Mouse (Mus musculus): Measurements from ENCODE around the gene Arrb1. TPM values are rescaled to one million over a fixed set of nuclear protein-coding genes. Genes with fewer than 3 reads are reported as not detected.

The Arrb1 gene
- polyA plus RNA-seq, 1 experiment from 2014 or later: 21.0 TPM

DNA sequence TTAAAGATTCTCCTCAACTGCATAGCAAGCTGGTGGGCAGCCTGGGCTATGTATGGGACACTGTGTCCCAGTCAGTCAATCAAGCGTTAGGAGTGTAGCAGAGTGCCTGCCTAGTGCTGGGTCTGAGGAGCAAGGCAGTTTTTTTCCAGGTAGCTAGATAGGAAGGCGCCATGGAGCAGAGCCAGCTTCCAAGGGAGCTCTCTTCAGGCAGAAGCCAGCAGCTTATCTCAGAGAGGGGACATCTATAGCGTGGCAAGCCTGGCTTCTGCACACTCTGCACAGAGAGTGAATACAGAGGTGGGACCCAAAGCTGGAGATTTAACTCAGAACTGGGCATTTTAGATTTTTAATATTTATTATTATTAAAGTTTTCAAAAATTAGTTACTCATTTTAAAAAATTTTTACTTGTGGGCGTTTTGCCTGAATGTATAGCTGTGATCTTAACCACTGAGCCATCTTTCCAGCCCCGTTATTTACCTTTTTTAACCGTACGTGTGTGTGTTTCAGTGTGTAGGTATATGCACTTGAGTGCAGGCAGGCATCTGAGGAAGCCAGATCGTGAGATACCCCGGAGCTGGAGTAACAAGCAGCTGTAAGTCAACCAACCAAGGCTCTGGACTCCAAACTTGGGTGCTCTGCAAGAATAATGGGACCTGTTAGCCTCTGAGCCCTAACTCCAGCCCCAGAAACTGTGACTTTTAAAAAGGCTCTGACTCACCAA, 19.0 kb upstream of the Arrb1 start:
- no peak overlapping the region for H3K4me3 ChIP-seq (ENCODE audit: low read depth, low read length)
- 86% methylated on average over 9 of the region's 9 CpGs for WGBS
- no peak overlapping the region for H3K4me2 ChIP-seq (ENCODE audit: low read length)

DNA sequence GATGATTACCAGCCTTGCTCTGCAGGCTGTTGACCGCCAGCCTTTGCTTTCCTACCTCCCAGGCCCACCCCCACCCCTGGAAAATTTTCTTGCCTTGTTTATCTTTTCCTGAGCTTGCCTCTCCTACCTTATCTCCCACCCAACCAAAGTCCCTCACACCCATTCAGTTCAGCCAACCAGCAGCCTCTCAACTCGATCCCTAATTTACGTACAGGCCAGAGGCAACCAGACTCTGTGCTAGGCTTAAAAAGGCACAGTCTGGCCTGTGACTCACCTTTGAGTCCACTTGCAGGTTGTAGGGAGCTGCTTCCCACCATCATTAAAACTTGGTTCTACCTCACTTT, 18.5 kb upstream of the Arrb1 start:
- Histone ChIP-seq H3K9me3 (replicated peaks; ENCODE audit: control insufficient read depth, low read length, poor library complexity, severe bottlenecking) (no peaks in the 10 kb centered on the region), H3K27ac (ENCODE audit: low read length) (no peak overlapping the region), H3K36me3 (ENCODE audit: control insufficient read depth, insufficient read depth, low read length) (no peaks in the 10 kb centered on the region), H3K27me3 (ENCODE audit: control insufficient read depth, insufficient read depth, low read depth, low read length) (no peaks in the 10 kb centered on the region), H3K4me2 (ENCODE audit: low read length) (no peak overlapping the region), H3K9ac (ENCODE audit: low read depth, low read length) (no peak overlapping the region), H3K4me1 (ENCODE audit: control insufficient read depth, insufficient read depth, low read length) (no peaks in the 10 kb centered on the region), H3K4me3 (ENCODE audit: low read depth, low read length) (no peak overlapping the region)
- 88% methylated on average over 3 of the region's 3 CpGs for WGBS
- ATAC-seq: no peak

More for the DNA sequence above, 19.0 kb upstream of the Arrb1 start:
- no peaks in the 10 kb centered on the region for H3K4me1 ChIP-seq (ENCODE audit: control insufficient read depth, insufficient read depth, low read length)
- H3K36me3 ChIP-seq (ENCODE audit: control insufficient read depth, insufficient read depth, low read length): no peaks in the 10 kb centered on the region
- no peak for ATAC-seq
- H3K9me3 ChIP-seq (replicated peaks; ENCODE audit: control insufficient read depth, low read length, poor library complexity, severe bottlenecking): no peaks in the 10 kb centered on the region
- H3K27ac ChIP-seq (ENCODE audit: low read length): no peak overlapping the region
- H3K9ac ChIP-seq (ENCODE audit: low read depth, low read length): no peak overlapping the region
- no peaks in the 10 kb centered on the region for H3K27me3 ChIP-seq (ENCODE audit: control insufficient read depth, insufficient read depth, low read depth, low read length)

DNA sequence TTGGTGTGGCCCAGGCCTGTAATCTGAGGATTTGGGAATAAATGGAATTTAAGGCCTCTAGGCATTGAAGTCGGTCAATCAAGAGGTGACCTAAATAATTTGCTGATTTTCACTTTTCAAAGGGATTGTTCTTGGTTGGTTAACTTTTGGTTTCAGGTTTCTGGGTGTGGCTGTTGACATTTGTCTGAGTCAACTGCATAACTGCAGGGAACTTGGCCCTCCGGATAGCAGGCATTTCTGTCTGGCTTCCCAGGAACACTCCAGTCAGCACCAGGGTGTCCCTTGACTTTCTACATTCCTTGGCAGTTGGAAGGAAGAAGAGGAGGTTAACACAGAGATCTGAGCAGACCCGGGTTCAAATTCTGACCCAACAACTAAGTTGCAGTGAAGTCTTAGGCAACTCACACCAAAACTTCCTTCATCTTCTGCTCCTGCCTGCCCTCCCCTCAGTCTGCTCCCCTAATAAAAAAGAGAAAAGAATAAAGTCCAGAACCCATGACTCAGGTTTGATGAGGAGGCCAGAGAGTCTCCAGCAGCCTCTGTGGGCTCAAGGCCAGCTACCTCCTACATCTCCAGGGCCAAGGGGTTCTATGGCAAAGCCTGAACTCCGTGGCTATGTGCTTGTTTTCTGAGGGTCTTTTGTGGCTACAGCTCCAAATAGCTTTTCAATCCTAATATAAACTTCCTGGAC, 16.2 kb upstream of the Arrb1 start:
- ATAC-seq: no peak
- H3K9me3 ChIP-seq (replicated peaks; ENCODE audit: control insufficient read depth, low read length, poor library complexity, severe bottlenecking): no peaks in the 10 kb centered on the region
- H3K27ac ChIP-seq (ENCODE audit: low read length): no peak overlapping the region
- H3K4me3 ChIP-seq (ENCODE audit: low read depth, low read length): no peak overlapping the region
- no peaks in the 10 kb centered on the region for H3K27me3 ChIP-seq (ENCODE audit: control insufficient read depth, insufficient read depth, low read depth, low read length)
- H3K4me1 ChIP-seq (ENCODE audit: control insufficient read depth, insufficient read depth, low read length): no peaks in the 10 kb centered on the region
- H3K36me3 ChIP-seq (ENCODE audit: control insufficient read depth, insufficient read depth, low read length): no peaks in the 10 kb centered on the region
- H3K4me2 ChIP-seq (ENCODE audit: low read length): no peak overlapping the region
- WGBS: 70% methylated on average over 4 of the region's 4 CpGs
- H3K9ac ChIP-seq (ENCODE audit: low read depth, low read length): no peak overlapping the region

DNA sequence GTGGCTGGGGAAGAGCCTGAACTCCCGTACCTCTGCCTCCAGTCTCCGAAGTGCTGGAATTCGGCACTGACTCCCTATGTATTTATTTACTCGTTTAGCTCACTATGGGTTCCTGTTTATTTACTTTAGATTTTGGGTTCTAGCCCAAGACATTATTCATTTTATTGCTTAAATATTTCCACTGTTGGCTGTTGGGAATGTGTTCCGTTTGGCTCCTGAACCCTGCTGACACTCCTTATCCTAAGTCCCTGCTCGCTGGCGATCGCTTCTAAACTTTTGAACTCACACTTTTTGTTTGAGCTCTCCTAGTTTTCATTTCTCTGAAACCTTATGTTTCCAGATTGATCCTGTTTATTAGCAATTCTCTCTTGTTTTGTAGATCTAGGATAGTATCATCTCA, 12.1 kb upstream of the Arrb1 start:
- ATAC-seq: no peak
- 80% methylated on average over 8 of the region's 8 CpGs for WGBS
- no peak overlapping the region for H3K27ac ChIP-seq (ENCODE audit: low read length)
- no peak overlapping the region for H3K4me2 ChIP-seq (ENCODE audit: low read length)
- no peak overlapping the region for H3K9ac ChIP-seq (ENCODE audit: low read depth, low read length)
- H3K4me1 ChIP-seq (ENCODE audit: control insufficient read depth, insufficient read depth, low read length): no peaks in the 10 kb centered on the region
- no peaks in the 10 kb centered on the region for H3K27me3 ChIP-seq (ENCODE audit: control insufficient read depth, insufficient read depth, low read depth, low read length)
- no peak overlapping the region for H3K4me3 ChIP-seq (ENCODE audit: low read depth, low read length)
- H3K36me3 ChIP-seq (ENCODE audit: control insufficient read depth, insufficient read depth, low read length): no peaks in the 10 kb centered on the region
- no peaks in the 10 kb centered on the region for H3K9me3 ChIP-seq (replicated peaks; ENCODE audit: control insufficient read depth, low read length, poor library complexity, severe bottlenecking)

DNA sequence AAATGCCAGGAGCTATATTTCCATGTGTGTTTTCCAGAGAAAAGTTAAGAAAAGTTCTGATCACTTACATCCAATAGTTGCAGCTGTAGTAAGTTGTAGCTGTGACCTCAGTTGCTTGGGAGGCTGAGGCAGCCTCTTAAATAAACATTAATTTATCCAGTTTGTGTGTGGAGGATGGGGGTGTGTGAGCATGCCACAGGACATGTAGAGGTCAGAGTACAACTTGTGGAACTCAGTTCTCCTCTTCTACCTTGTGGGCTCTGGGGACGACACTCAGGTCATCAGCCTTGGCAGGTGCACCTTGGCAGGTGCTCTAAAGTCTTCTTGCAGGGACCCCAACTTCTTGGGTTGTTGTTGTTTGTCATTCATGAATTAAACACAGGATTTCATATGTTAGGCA, 11.4 kb upstream of the Arrb1 start:
- ATAC-seq: no peak
- H3K9ac ChIP-seq (ENCODE audit: low read depth, low read length): no peak overlapping the region
- H3K36me3 ChIP-seq (ENCODE audit: control insufficient read depth, insufficient read depth, low read length): no peaks in the 10 kb centered on the region
- no peaks in the 10 kb centered on the region for H3K27me3 ChIP-seq (ENCODE audit: control insufficient read depth, insufficient read depth, low read depth, low read length)
- H3K27ac ChIP-seq (ENCODE audit: low read length): no peak overlapping the region
- H3K4me1 ChIP-seq (ENCODE audit: control insufficient read depth, insufficient read depth, low read length): no peaks in the 10 kb centered on the region
- WGBS: 96% methylated on average over 1 of the region's 1 CpGs
- no peak overlapping the region for H3K4me3 ChIP-seq (ENCODE audit: low read depth, low read length)
- no peaks in the 10 kb centered on the region for H3K9me3 ChIP-seq (replicated peaks; ENCODE audit: control insufficient read depth, low read length, poor library complexity, severe bottlenecking)
- no peak overlapping the region for H3K4me2 ChIP-seq (ENCODE audit: low read length)

DNA sequence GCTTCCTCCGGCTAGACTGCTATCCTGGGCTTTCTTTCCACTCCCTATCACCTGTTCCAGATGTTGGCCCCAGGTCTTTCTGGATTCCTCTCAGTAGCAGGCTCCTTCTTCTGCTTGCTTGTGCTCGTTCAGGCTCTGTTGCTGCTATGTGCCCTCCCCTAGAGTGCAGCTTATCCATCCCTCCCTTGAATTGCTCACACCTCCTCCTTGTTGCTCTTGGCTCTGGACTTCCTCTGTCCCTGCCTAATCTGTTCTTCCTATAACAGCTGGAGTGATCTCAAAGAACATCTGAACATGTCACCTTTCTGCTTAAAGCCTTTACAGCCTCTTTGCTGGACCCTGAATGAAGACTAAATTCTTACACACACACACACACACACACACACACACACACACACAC, 6.7 kb upstream of the Arrb1 start:
- no peak overlapping the region for H3K9ac ChIP-seq (ENCODE audit: low read depth, low read length)
- no peak overlapping the region for H3K27ac ChIP-seq (ENCODE audit: low read length)
- no peak for ATAC-seq
- peaks cover under 1% of the 10 kb centered on the region; the same call in 1 of the 2 replicates for H3K4me1 ChIP-seq (ENCODE audit: control insufficient read depth, insufficient read depth, low read length)
- H3K4me3 ChIP-seq (ENCODE audit: low read depth, low read length): no peak overlapping the region
- no peak overlapping the region for H3K4me2 ChIP-seq (ENCODE audit: low read length)
- H3K36me3 ChIP-seq (ENCODE audit: control insufficient read depth, insufficient read depth, low read length): no peaks in the 10 kb centered on the region
- no peaks in the 10 kb centered on the region for H3K27me3 ChIP-seq (ENCODE audit: control insufficient read depth, insufficient read depth, low read depth, low read length)
- WGBS: 59% methylated on average over 2 of the region's 2 CpGs
- H3K9me3 ChIP-seq (replicated peaks; ENCODE audit: control insufficient read depth, low read length, poor library complexity, severe bottlenecking): no peaks in the 10 kb centered on the region

DNA sequence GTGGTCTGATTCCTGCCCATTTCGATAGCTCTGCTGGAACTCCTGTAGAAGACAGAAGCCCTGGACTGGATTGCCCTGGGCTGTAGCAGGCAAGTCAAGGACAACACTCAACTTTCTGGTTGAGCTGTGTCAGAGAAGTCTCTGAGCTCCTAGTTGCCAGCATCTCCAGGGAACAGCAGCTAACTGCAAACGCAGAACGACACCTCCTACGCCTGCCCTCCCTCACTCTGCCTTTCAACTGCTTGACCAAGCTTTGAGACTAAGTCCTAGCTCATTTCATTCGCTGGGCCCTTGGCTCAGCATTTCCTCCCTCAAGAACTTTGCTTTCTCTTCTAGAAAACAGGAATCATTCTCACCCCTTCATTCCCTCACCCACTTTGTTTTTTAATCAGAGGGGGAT, 5.9 kb upstream of the Arrb1 start:
- Histone ChIP-seq H3K27me3 (ENCODE audit: control insufficient read depth, insufficient read depth, low read depth, low read length) (no peaks in the 10 kb centered on the region), H3K4me3 (ENCODE audit: low read depth, low read length) (no peak overlapping the region), H3K27ac (ENCODE audit: low read length) (no peak overlapping the region), H3K9me3 (replicated peaks; ENCODE audit: control insufficient read depth, low read length, poor library complexity, severe bottlenecking) (no peaks in the 10 kb centered on the region), H3K4me2 (ENCODE audit: low read length) (no peak overlapping the region), H3K9ac (ENCODE audit: low read depth, low read length) (no peak overlapping the region), H3K4me1 (ENCODE audit: control insufficient read depth, insufficient read depth, low read length) (peaks cover 9% of the 10 kb centered on the region), H3K36me3 (ENCODE audit: control insufficient read depth, insufficient read depth, low read length) (no peaks in the 10 kb centered on the region)
- ATAC-seq: no peak
- 63% methylated on average over 5 of the region's 5 CpGs for WGBS

DNA sequence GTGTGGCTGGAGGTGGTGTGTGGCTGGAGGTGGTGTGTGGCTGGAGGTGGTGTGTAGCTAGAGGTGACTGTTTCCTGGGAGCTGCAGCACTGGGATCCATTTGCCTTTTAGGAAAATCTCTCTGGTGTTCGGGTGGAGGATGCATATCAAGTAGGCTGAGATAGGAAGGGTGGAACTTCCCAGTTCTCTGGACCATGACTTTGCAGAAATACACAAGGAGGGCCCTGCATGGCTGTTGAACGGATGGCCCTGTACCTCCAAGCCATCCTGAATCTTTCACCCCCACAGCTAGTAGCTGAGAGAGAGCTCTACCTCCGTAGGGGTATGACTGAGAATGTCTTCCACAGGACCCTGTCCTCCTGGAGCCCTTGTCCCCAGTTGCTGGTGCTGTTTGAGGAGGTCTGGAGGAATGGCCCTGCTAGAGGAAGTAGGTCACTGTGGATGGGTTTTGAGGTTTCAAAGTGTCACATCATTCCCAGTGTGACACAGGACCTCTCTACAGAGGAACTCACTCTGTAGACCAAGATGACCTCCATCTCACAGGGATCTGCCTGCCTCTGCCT, 3.8 kb upstream of the Arrb1 start:
- Histone ChIP-seq H3K9me3 (replicated peaks; ENCODE audit: control insufficient read depth, low read length, poor library complexity, severe bottlenecking) (no peaks in the 10 kb centered on the region), H3K9ac (ENCODE audit: low read depth, low read length) (no peak overlapping the region), H3K4me1 (ENCODE audit: control insufficient read depth, insufficient read depth, low read length) (peaks cover 17% of the 10 kb centered on the region), H3K27me3 (ENCODE audit: control insufficient read depth, insufficient read depth, low read depth, low read length) (no peaks in the 10 kb centered on the region), H3K27ac (ENCODE audit: low read length) (no peak overlapping the region), H3K4me2 (ENCODE audit: low read length) (no peak overlapping the region), H3K4me3 (ENCODE audit: low read depth, low read length) (no peak overlapping the region), H3K36me3 (ENCODE audit: control insufficient read depth, insufficient read depth, low read length) (no peaks in the 10 kb centered on the region)
- no peak for ATAC-seq
- WGBS: 78% methylated on average over 3 of the region's 3 CpGs

DNA sequence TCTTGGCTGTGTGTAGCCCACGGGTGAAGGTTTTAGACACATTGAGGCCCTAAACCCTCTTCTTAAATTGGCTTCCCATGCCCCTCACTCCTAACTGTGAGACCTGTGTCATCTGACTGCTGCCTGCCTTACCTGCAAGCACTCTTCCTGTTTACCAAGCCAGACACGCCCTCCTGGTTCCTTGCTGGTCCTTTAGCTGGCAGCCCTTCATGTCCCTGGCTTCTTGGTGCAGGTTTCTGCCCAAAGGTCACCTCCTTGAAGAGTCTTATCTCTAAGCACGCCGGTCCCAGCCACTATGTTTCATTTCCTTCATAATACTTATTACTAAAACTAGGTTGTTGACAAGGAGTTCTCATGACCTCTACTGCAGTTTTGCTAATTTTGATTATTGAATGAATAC, 2.7 kb upstream of the Arrb1 start:
- no peaks in the 10 kb centered on the region for H3K36me3 ChIP-seq (ENCODE audit: control insufficient read depth, insufficient read depth, low read length)
- H3K4me2 ChIP-seq (ENCODE audit: low read length): no peak overlapping the region
- H3K27ac ChIP-seq (ENCODE audit: low read length): no peak overlapping the region
- peaks cover 28% of the 10 kb centered on the region for H3K4me1 ChIP-seq (ENCODE audit: control insufficient read depth, insufficient read depth, low read length)
- H3K9ac ChIP-seq (ENCODE audit: low read depth, low read length): no peak overlapping the region
- ATAC-seq: no peak
- H3K4me3 ChIP-seq (ENCODE audit: low read depth, low read length): no peak overlapping the region
- no peaks in the 10 kb centered on the region for H3K9me3 ChIP-seq (replicated peaks; ENCODE audit: control insufficient read depth, low read length, poor library complexity, severe bottlenecking)
- H3K27me3 ChIP-seq (ENCODE audit: control insufficient read depth, insufficient read depth, low read depth, low read length): no peaks in the 10 kb centered on the region
- WGBS: 90% methylated on average over 4 of the region's 4 CpGs
